Mouse (Mus musculus) ES-E14 (cell line): Measurements from ENCODE around the gene Grip1.

Source experiments
- CHD2 ChIP-seq: IDR thresholded peaks from 2 replicates; pipeline ENCODE4 v1.6.1; 2014; ENCODE audit warnings: mild to moderate bottlenecking, low read depth, low read length, inconsistent platforms
- HCFC1 ChIP-seq: IDR thresholded peaks from 2 replicates; pipeline ENCODE4 v1.6.1; 2012; ENCODE audit warnings: low read length, inconsistent platforms, borderline replicate concordance; ENCODE audit not compliant: insufficient read depth
- ZC3H11A ChIP-seq: IDR thresholded peaks from 2 replicates; pipeline ENCODE4 v1.6.1; 2012; ENCODE audit warnings: low read depth, mild to moderate bottlenecking, inconsistent platforms, low read length, borderline replicate concordance
- ZNF384 ChIP-seq: IDR thresholded peaks from 2 replicates; pipeline ENCODE4 v1.6.1; 2012; ENCODE audit warnings: low read depth, low read length, inconsistent platforms

GRCm38 (mm10) chr10:119596822-119597221 lies 143.2 kb downstream of the Grip1 start:
- TF ChIP-seq HCFC1 (no peak), ZC3H11A (no peak), CHD2 (no peak), ZNF384 (no peak)
